In the genomic region with DNA sequence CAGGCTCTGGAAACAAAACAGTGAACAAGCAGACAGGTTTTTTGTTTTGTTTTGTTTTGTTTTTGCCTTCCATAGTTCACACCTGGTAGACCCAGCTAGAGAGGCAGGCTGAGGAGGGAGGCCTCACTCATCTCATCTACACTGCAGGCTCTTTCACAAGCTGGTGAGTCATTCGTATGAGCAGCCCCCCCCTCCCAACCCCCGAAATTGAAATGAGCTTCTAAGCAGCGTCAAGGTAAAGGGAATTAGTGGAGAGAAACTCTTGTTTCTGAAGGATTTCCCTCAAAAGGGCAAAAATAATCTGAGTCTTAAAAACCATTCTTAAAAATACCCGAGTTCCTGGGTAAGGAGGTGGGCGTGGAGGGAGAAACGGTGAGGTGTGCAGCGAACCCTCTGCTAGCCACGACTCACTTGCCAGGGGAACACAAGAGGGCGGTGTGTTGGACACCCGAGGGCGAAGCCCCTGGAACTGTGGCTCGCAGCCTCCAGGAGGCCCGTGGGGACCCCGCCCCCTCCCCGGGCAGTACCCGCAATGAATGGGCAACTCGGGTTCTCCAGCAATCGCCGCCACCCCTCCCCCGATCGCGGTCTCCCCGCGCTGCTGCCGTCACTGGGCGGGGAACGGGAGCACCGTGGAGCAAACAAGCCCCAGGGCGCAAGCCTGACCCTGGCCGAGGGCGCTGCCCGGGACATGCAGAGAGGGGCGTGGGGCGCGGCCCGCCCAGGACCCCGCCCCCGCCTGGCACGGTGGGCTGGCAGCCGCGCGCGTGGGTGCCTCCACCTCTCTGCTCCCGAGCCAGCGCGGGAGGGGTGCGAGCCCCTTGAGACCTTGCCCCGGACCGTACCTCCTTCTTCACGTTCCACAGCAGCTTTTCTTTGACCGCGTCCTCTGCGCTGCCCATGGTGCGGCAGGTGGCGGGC, we compare ENCODE assay signal across 8 mouse cellular contexts. TPM values are rescaled to one million over a fixed set of nuclear protein-coding genes. Genes with fewer than 3 reads are reported as not detected.
DNase-seq lines count a peak whose midpoint lies in the region; ATAC-seq and TF ChIP-seq lines count a peak whose summit lies in the region.

No protein-coding gene starts in this region.

- no peak for TF ChIP-seq EP300 in liver, embryonic 14.5 days (IDR thresholded peaks at IDR 0.05; ENCODE audit: low read depth)

- H3K27me3 ChIP-seq in heart, embryonic 13.5 days (replicated peaks), result no peaks in the 10 kb centered on the region
- no peaks in the 10 kb centered on the region for H3K27me3 ChIP-seq in liver, embryonic 14.5 days (ENCODE audit: control insufficient read depth, insufficient read depth, low read length)
- H3K27me3 ChIP-seq in stomach, embryonic 16.5 days (ENCODE audit: control insufficient read depth, insufficient read depth, low read length), result no peaks in the 10 kb centered on the region

- H3K4me1 ChIP-seq in bone marrow macrophage, adult 2 months (ENCODE audit: control insufficient read depth, insufficient read depth, low read length), result 0 out of 2 replicates have a peak, but pooled peaks cover 6% of the 10 kb centered on the region
- no peaks in the 10 kb centered on the region; the same call in 1 of the 2 replicates for H3K4me1 ChIP-seq in embryonic fibroblast, embryonic 13.5 days (ENCODE audit: control insufficient read depth, insufficient read depth, low read length)
- peaks cover 34% of the 10 kb centered on the region for H3K4me1 ChIP-seq in heart, embryonic 13.5 days
- H3K4me1 ChIP-seq in liver, embryonic 14.5 days (replicated peaks; ENCODE audit: control insufficient read depth in 2 of 2, insufficient read depth in 2 of 2, low read length in 1 of 2), result peaks cover 0 to 7% of the 10 kb centered on the region in 2 experiments; a peak in 3 of 4 replicates
- peaks cover 17% of the 10 kb centered on the region for H3K4me1 ChIP-seq in stomach, embryonic 16.5 days (ENCODE audit: control insufficient read depth, insufficient read depth, low read length)

- peak overlapping the region; percentile 28 for H3K27ac ChIP-seq in bone marrow macrophage, adult 2 months (ENCODE audit: insufficient read depth, low read depth, low read length)
- H3K27ac ChIP-seq in embryonic fibroblast, embryonic 13.5 days (ENCODE audit: insufficient read depth, low read length), result peak overlapping the region; percentile 92
- H3K27ac ChIP-seq in heart, embryonic 13.5 days (replicated peaks), result peak overlapping the region; percentile 85
- H3K27ac ChIP-seq in liver, embryonic 14.5 days, result peak overlapping the region; percentile 8; the same call in 1 of the 2 replicates
- H3K27ac ChIP-seq in stomach, embryonic 16.5 days (ENCODE audit: low read length), result peak overlapping the region; percentile 93

- WGBS in heart, embryonic 13.5 days, result under 1% methylated on average over 52 of the region's 55 CpGs
- WGBS in liver, embryonic 14.5 days (ENCODE audit: insufficient replicate concordance), result under 1% methylated on average over 52 of the region's 55 CpGs
- under 1% methylated on average over 50 of the region's 55 CpGs for WGBS in stomach, embryonic 16.5 days

- peak overlapping the region; percentile 93 for H3K9ac ChIP-seq in heart, embryonic 13.5 days
- peak overlapping the region; percentile 90 for H3K9ac ChIP-seq in liver, embryonic 14.5 days (replicated peaks)
- peak overlapping the region; percentile 88 for H3K9ac ChIP-seq in stomach, embryonic 16.5 days (ENCODE audit: low read length)

- peaks cover 22% of the 10 kb centered on the region for H3K36me3 ChIP-seq in heart, embryonic 13.5 days
- H3K36me3 ChIP-seq in liver, embryonic 14.5 days (replicated peaks; ENCODE audit: control insufficient read depth, insufficient read depth, low read depth), result peaks cover 18% of the 10 kb centered on the region
- H3K36me3 ChIP-seq in stomach, embryonic 16.5 days (ENCODE audit: control insufficient read depth, insufficient read depth, low read length), result peaks cover 13% of the 10 kb centered on the region

- peak; percentile 40; the same call in 1 of the 2 replicates for ATAC-seq in heart, embryonic 13.5 days (ENCODE audit: extremely low read depth, insufficient number of reproducible peaks, low FRiP score, low TSS enrichment)
- ATAC-seq in liver, embryonic 14.5 days (ENCODE audit: insufficient read depth), result peak; percentile 57
- peak; percentile 73 for ATAC-seq in stomach, embryonic 16.5 days (ENCODE audit: insufficient read depth, low FRiP score)

- no peak for TF ChIP-seq POLR2A in bone marrow macrophage, adult 2 months (IDR thresholded peaks at IDR 0.05; ENCODE audit: borderline replicate concordance, low read depth, low read length)
- 0 out of 2 replicates have a peak, but pooled peaks have one; percentile 10 for TF ChIP-seq POLR2A in embryonic fibroblast, embryonic 13.5 days (IDR thresholded peaks at IDR 0.05; ENCODE audit: low read depth, low read length)

- DNase-seq in CD4-positive helper T cell, adult 2 months (ENCODE audit: low read depth, low spot score), result peak; percentile 69
- peak; percentile 79 for DNase-seq in kidney, postnatal 10 days
- peak in 2 of 3 experiments; percentile 25 to 44 for DNase-seq in liver, embryonic 14.5 days (ENCODE audit: low read depth in 3 of 3, low spot score in 3 of 3)
- DNase-seq in natural killer cell, adult 2 months (ENCODE audit: low spot score in 2 of 2), result peak; percentile 42 to 49

- H3K9me3 ChIP-seq in heart, embryonic 13.5 days, result no peaks in the 10 kb centered on the region
- H3K9me3 ChIP-seq in liver, embryonic 14.5 days (ENCODE audit: control insufficient read depth, low read length), result no peaks in the 10 kb centered on the region
- no peaks in the 10 kb centered on the region for H3K9me3 ChIP-seq in stomach, embryonic 16.5 days (replicated peaks; ENCODE audit: control insufficient read depth, low read length)

- H3K4me2 ChIP-seq in heart, embryonic 13.5 days, result peak overlapping the region; percentile 88
- peak overlapping the region; percentile 73 for H3K4me2 ChIP-seq in liver, embryonic 14.5 days (ENCODE audit: low read depth)
- peak overlapping the region; percentile 95 for H3K4me2 ChIP-seq in stomach, embryonic 16.5 days (ENCODE audit: low read depth, low read length)

- peak overlapping the region; percentile 89 for H3K4me3 ChIP-seq in bone marrow macrophage, adult 2 months (ENCODE audit: insufficient read depth, low read length)
- peak overlapping the region; percentile 88 for H3K4me3 ChIP-seq in embryonic fibroblast, embryonic 13.5 days (ENCODE audit: insufficient read depth, low read length)
- H3K4me3 ChIP-seq in heart, embryonic 13.5 days, result peak overlapping the region; percentile 82
- peak overlapping the region; percentile 89 to 92 for H3K4me3 ChIP-seq in liver, embryonic 14.5 days (ENCODE audit: insufficient read depth in 1 of 2, low read depth in 2 of 2, low read length in 2 of 2)
- peak overlapping the region; percentile 98 for H3K4me3 ChIP-seq in stomach, embryonic 16.5 days (replicated peaks; ENCODE audit: low read length)

- no peak for TF ChIP-seq CTCF in bone marrow macrophage, adult 2 months (IDR thresholded peaks at IDR 0.05; ENCODE audit: low read depth, low read length)
- TF ChIP-seq CTCF in embryonic fibroblast, embryonic 13.5 days (IDR thresholded peaks at IDR 0.05; ENCODE audit: borderline replicate concordance, insufficient read depth, low read length), result peak; percentile 54; the same call in 1 of the 2 replicates
- peak; percentile 58 for TF ChIP-seq CTCF in liver, embryonic 14.5 days (IDR thresholded peaks at IDR 0.05; ENCODE audit: low read depth)

RNA-seq across cellular contexts. Expression of a gene that starts 0.6 kb away (rescaled TPM):
- 2.3 and 3.7 TPM in 2 replicates for polyA plus RNA-seq in bone marrow macrophage, adult 2 months (2012; ENCODE audit: insufficient read depth, insufficient read length, missing spikeins)
- polyA plus RNA-seq in embryonic fibroblast, embryonic 13.5 days (2011; ENCODE audit: insufficient read length, low read depth, missing spikeins), result 11.4 and 15.5 TPM in 2 replicates
- polyA plus RNA-seq in heart, embryonic 13.5 days (2015; fragmentation: Nextera tagmentation; extraction: Ambion mirVana), result 4.2 and 4.9 TPM in 2 replicates
- polyA plus RNA-seq in liver, embryonic 14.5 days (2012; rRNA removed), result 2.6 and 2.7 TPM in 2 replicates
- polyA plus RNA-seq in liver, embryonic 14.5 days (2014; fragmentation: Nextera tagmentation; extraction: Ambion mirVana), result 1.1 and 1.3 TPM in 2 replicates
- polyA plus RNA-seq in stomach, embryonic 16.5 days (2015; fragmentation: Nextera tagmentation; extraction: Ambion mirVana), result 6.0 and 7.0 TPM in 2 replicates

RNA-seq across cellular contexts. Expression of a gene that starts 1.6 kb away (rescaled TPM):
- 6.6 and 7.9 TPM in 2 replicates for polyA plus RNA-seq in bone marrow macrophage, adult 2 months (2012; ENCODE audit: insufficient read depth, insufficient read length, missing spikeins)
- polyA plus RNA-seq in embryonic fibroblast, embryonic 13.5 days (2011; ENCODE audit: insufficient read length, low read depth, missing spikeins), result 64.3 and 65.8 TPM in 2 replicates
- 26.5 and 27.4 TPM in 2 replicates for polyA plus RNA-seq in heart, embryonic 13.5 days (2015; fragmentation: Nextera tagmentation; extraction: Ambion mirVana)
- 13.4 and 17.9 TPM in 2 replicates for polyA plus RNA-seq in liver, embryonic 14.5 days (2012; rRNA removed)
- 26.3 and 29.4 TPM in 2 replicates for polyA plus RNA-seq in liver, embryonic 14.5 days (2014; fragmentation: Nextera tagmentation; extraction: Ambion mirVana)
- polyA plus RNA-seq in stomach, embryonic 16.5 days (2015; fragmentation: Nextera tagmentation; extraction: Ambion mirVana), result 47.0 and 48.3 TPM in 2 replicates

RNA-seq across cellular contexts. Expression of a gene that starts 29.4 kb away (rescaled TPM):
- 13.7 and 14.7 TPM in 2 replicates for polyA plus RNA-seq in bone marrow macrophage, adult 2 months (2012; ENCODE audit: insufficient read depth, insufficient read length, missing spikeins)
- 16.2 and 19.1 TPM in 2 replicates for polyA plus RNA-seq in embryonic fibroblast, embryonic 13.5 days (2011; ENCODE audit: insufficient read length, low read depth, missing spikeins)
- 11.0 and 11.3 TPM in 2 replicates for polyA plus RNA-seq in heart, embryonic 13.5 days (2015; fragmentation: Nextera tagmentation; extraction: Ambion mirVana)
- 5.9 TPM in 2 replicates for polyA plus RNA-seq in liver, embryonic 14.5 days (2012; rRNA removed)
- 3.2 and 3.4 TPM in 2 replicates for polyA plus RNA-seq in liver, embryonic 14.5 days (2014; fragmentation: Nextera tagmentation; extraction: Ambion mirVana)
- polyA plus RNA-seq in stomach, embryonic 16.5 days (2015; fragmentation: Nextera tagmentation; extraction: Ambion mirVana), result 15.8 and 15.9 TPM in 2 replicates

RNA-seq across cellular contexts. Expression of a gene that starts 29.5 kb away (rescaled TPM):
- polyA plus RNA-seq in bone marrow macrophage, adult 2 months (2012; ENCODE audit: insufficient read depth, insufficient read length, missing spikeins), result 13.6 and 17.5 TPM in 2 replicates
- 33.4 and 37.1 TPM in 2 replicates for polyA plus RNA-seq in embryonic fibroblast, embryonic 13.5 days (2011; ENCODE audit: insufficient read length, low read depth, missing spikeins)
- polyA plus RNA-seq in heart, embryonic 13.5 days (2015; fragmentation: Nextera tagmentation; extraction: Ambion mirVana), result 16.6 and 17.4 TPM in 2 replicates
- polyA plus RNA-seq in liver, embryonic 14.5 days (2012; rRNA removed), result 1.3 and 1.9 TPM in 2 replicates
- 4.6 and 5.3 TPM in 2 replicates for polyA plus RNA-seq in liver, embryonic 14.5 days (2014; fragmentation: Nextera tagmentation; extraction: Ambion mirVana)
- 18.6 and 19.1 TPM in 2 replicates for polyA plus RNA-seq in stomach, embryonic 16.5 days (2015; fragmentation: Nextera tagmentation; extraction: Ambion mirVana)

Comparison
In these comparisons a context has a peak if more than half of its experiments do, and no peak if none do; other contexts are left out.
1. Peak in every context shown above with its lines: DNase-seq, ATAC-seq, H3K4me3 ChIP-seq and H3K27ac ChIP-seq.
2. H3K27ac ChIP-seq: peak in every context shown above with its lines; median percentile 93 in stomach, embryonic 16.5 days; 92 in embryonic fibroblast, embryonic 13.5 days; 85 in heart, embryonic 13.5 days; 28 in bone marrow macrophage, adult 2 months; 8 in liver, embryonic 14.5 days.